Mouse (Mus musculus): ENCODE results near the gene Armc7. TPM values are rescaled to one million over a fixed set of nuclear protein-coding genes. Genes with fewer than 3 reads are reported as not detected.

Armc7 gene
- polyA plus RNA-seq (2012; rRNA removed; ENCODE audit: low replicate concordance): 17.0 and 21.2 TPM in 2 replicates

GRCm38 (mm10) chr11:115475025-115475757 is at the start of gene Armc7:
Gene Armc7, plus strand, starts transcription at chr11:115475667.

GRCm38 (mm10) chr11:115439906-115440595 is 35.4 kb upstream of the Armc7 start, which contains the start of gene Trim80:
Gene Trim80, plus strand, starts transcription at chr11:115440545.

GRCm38 (mm10) chr11:115462243-115462891 is 13.1 kb upstream of the Armc7 start, which contains the start of gene Slc16a5:
Gene Slc16a5, plus strand, starts transcription at chr11:115462474.

GRCm38 (mm10) chr11:115491356-115492083 is 16.1 kb downstream of the Armc7 start, which contains the start of gene Nt5c:
Gene Nt5c, minus strand, starts transcription at chr11:115491862.

GRCm38 (mm10) chr11:115514238-115514663 is 38.8 kb downstream of the Armc7 start, which contains the start of gene Jpt1:
Gene Jpt1, minus strand, starts transcription at chr11:115514387.

GRCm38 (mm10) chr11:115536038-115536681 is 60.7 kb downstream of the Armc7 start, which contains the start of gene Sumo2:
Gene Sumo2, minus strand, starts transcription at chr11:115536276.

Other genes starting within 250 kb of the Armc7 start
- gene Grin2c, start 208.4 kb upstream of the Armc7 start, polyA plus RNA-seq (2012; rRNA removed; ENCODE audit: low replicate concordance): 0.16 and 0.24 TPM in 2 replicates
- 18.3 and 20.0 TPM in 2 replicates for gene Fdxr, start 198.6 kb upstream of the Armc7 start, polyA plus RNA-seq (2012; rRNA removed; ENCODE audit: low replicate concordance)
- gene Fads6, start 178.0 kb upstream of the Armc7 start, polyA plus RNA-seq (2012; rRNA removed; ENCODE audit: low replicate concordance): 0.69 and 2.5 TPM in 2 replicates
- 0.07 and 1.7 TPM in 2 replicates for gene Otop2, start 168.5 kb upstream of the Armc7 start, polyA plus RNA-seq (2012; rRNA removed; ENCODE audit: low replicate concordance)
- gene Ush1g, start 153.6 kb upstream of the Armc7 start, polyA plus RNA-seq (2012; rRNA removed; ENCODE audit: low replicate concordance): 0.15 and 0.17 TPM in 2 replicates
- 12.8 and 196 TPM in 2 replicates for gene Otop3, start 140.9 kb upstream of the Armc7 start, polyA plus RNA-seq (2012; rRNA removed; ENCODE audit: low replicate concordance)
- 19.3 and 54.9 TPM in 2 replicates for gene Hid1, start 107.9 kb upstream of the Armc7 start, polyA plus RNA-seq (2012; rRNA removed; ENCODE audit: low replicate concordance)
- gene Cdr2l, start 93.8 kb upstream of the Armc7 start, polyA plus RNA-seq (2012; rRNA removed; ENCODE audit: low replicate concordance): 3.3 and 4.8 TPM in 2 replicates
- gene Mrpl58, start 71.9 kb upstream of the Armc7 start, polyA plus RNA-seq (2012; rRNA removed; ENCODE audit: low replicate concordance): 53.6 and 65.8 TPM in 2 replicates
- 23.6 and 30.4 TPM in 2 replicates for gene Atp5h, start 55.7 kb upstream of the Armc7 start, polyA plus RNA-seq (2012; rRNA removed; ENCODE audit: low replicate concordance)
- 16.2 and 31.2 TPM in 2 replicates for gene Kctd2, start 55.5 kb upstream of the Armc7 start, polyA plus RNA-seq (2012; rRNA removed; ENCODE audit: low replicate concordance)
- gene Trim80, start 35.1 kb upstream of the Armc7 start, polyA plus RNA-seq (2012; rRNA removed; ENCODE audit: low replicate concordance): 9.0 and 13.0 TPM in 2 replicates
- 137 and 218 TPM in 2 replicates for gene Slc16a5, start 13.2 kb upstream of the Armc7 start, polyA plus RNA-seq (2012; rRNA removed; ENCODE audit: low replicate concordance)
- gene Nt5c, start 16.2 kb downstream of the Armc7 start, polyA plus RNA-seq (2012; rRNA removed; ENCODE audit: low replicate concordance): 74.7 and 121 TPM in 2 replicates
- 285 and 464 TPM in 2 replicates for gene Jpt1, start 38.7 kb downstream of the Armc7 start, polyA plus RNA-seq (2012; rRNA removed; ENCODE audit: low replicate concordance)
- 4.9 and 7.1 TPM in 2 replicates for gene Sumo2, start 60.6 kb downstream of the Armc7 start, polyA plus RNA-seq (2012; rRNA removed; ENCODE audit: low replicate concordance)
- 12.0 and 19.6 TPM in 2 replicates for gene Nup85, start 88.8 kb downstream of the Armc7 start, polyA plus RNA-seq (2012; rRNA removed; ENCODE audit: low replicate concordance)
- 11.1 and 12.3 TPM in 2 replicates for gene Mrps7, start 128.3 kb downstream of the Armc7 start, polyA plus RNA-seq (2012; rRNA removed; ENCODE audit: low replicate concordance)
- gene Gga3, start 128.4 kb downstream of the Armc7 start, polyA plus RNA-seq (2012; rRNA removed; ENCODE audit: low replicate concordance): 15.5 and 28.9 TPM in 2 replicates
- gene Mif4gd, start 137.3 kb downstream of the Armc7 start, polyA plus RNA-seq (2012; rRNA removed; ENCODE audit: low replicate concordance): 58.2 and 91.8 TPM in 2 replicates
- gene Slc25a19, start 152.6 kb downstream of the Armc7 start, polyA plus RNA-seq (2012; rRNA removed; ENCODE audit: low replicate concordance): 18.3 and 22.2 TPM in 2 replicates
- 25.3 and 37.6 TPM in 2 replicates for gene Grb2, start 232.9 kb downstream of the Armc7 start, polyA plus RNA-seq (2012; rRNA removed; ENCODE audit: low replicate concordance)

Data from duodenum, adult 2 months (tissue).